24 mouse cellular contexts compared by ENCODE assay signal in genomic region chr12:96615850-96616249, GRCm38 (mm10).
A peak's percentile ranks its signal among the peaks of the same experiment; 100 is the strongest.
DNase-seq lines count a peak whose midpoint lies in the region; ATAC-seq and TF ChIP-seq lines count a peak whose summit lies in the region.
"Had no signal": no experiment of that assay in that cellular context is flagged by ENCODE, and none has a peak within 500 bp of the region (broad histone marks: within the 10 kb centered on the region; RNA-seq: fewer than 3 reads in every experiment).

No protein-coding gene starts in this region.

- WGBS in kidney, postnatal 0 days = 69% methylated on average over 4 of the region's 4 CpGs
- WGBS in hindbrain, embryonic 14.5 days = 89% methylated on average over 4 of the region's 4 CpGs

- H3K4me1 ChIP-seq in kidney, postnatal 0 days (replicated peaks; ENCODE audit: insufficient read depth, low read length) = no peaks in the 10 kb centered on the region
- H3K4me1 ChIP-seq in hindbrain, embryonic 14.5 days (replicated peaks; ENCODE audit: control insufficient read depth, insufficient read depth, low read length) = no peaks in the 10 kb centered on the region
- H3K4me1 ChIP-seq: embryonic facial prominence, embryonic 15.5 days; heart, embryonic 13.5 days; limb, embryonic 10.5 days; liver, embryonic 13.5 days; lung, embryonic 15.5 days; neural tube, embryonic 15.5 days had no signal

- no peak for ATAC-seq in kidney, postnatal 0 days (replicated peaks; ENCODE audit: low FRiP score, low read depth)
- peak; percentile 53 for ATAC-seq in activated CD4-positive, CD25-positive, alpha-beta regulatory T cell, adult 4 months
- peak; percentile 86 for ATAC-seq in megakaryocyte progenitor cell, adult 5-6 weeks (replicated peaks; ENCODE audit: poor library complexity)
- ATAC-seq in hindbrain, embryonic 14.5 days (ENCODE audit: low FRiP score) = no peak
- ATAC-seq: hindbrain, postnatal 0 days had no signal

- H3K4me2 ChIP-seq in kidney, postnatal 0 days (ENCODE audit: low read length) = no peak overlapping the region
- no peak overlapping the region for H3K4me2 ChIP-seq in hindbrain, embryonic 14.5 days (replicated peaks)
- H3K4me2 ChIP-seq: embryonic facial prominence, embryonic 15.5 days; heart, embryonic 13.5 days; liver, embryonic 13.5 days; lung, embryonic 15.5 days; neural tube, embryonic 15.5 days had no signal

- no peak for TF ChIP-seq CTCF in kidney, postnatal 0 days (IDR thresholded peaks at IDR 0.05; ENCODE audit: low read depth)
- no peak for TF ChIP-seq CTCF in left cerebral cortex, adult 2 months (IDR thresholded peaks at IDR 0.05)

- H3K36me3 ChIP-seq in kidney, postnatal 0 days (ENCODE audit: insufficient read depth, low read length) = no peaks in the 10 kb centered on the region
- no peaks in the 10 kb centered on the region for H3K36me3 ChIP-seq in hindbrain, embryonic 14.5 days (replicated peaks; ENCODE audit: control insufficient read depth, insufficient read depth)
- H3K36me3 ChIP-seq: embryonic facial prominence, embryonic 15.5 days; heart, embryonic 13.5 days; limb, embryonic 10.5 days; liver, embryonic 13.5 days; lung, embryonic 15.5 days; neural tube, embryonic 15.5 days had no signal

- no peaks in the 10 kb centered on the region for H3K9me3 ChIP-seq in kidney, postnatal 0 days (replicated peaks; ENCODE audit: low read length)
- no peaks in the 10 kb centered on the region for H3K9me3 ChIP-seq in hindbrain, embryonic 14.5 days (ENCODE audit: control insufficient read depth, low read length)
- H3K9me3 ChIP-seq: embryonic facial prominence, embryonic 15.5 days; heart, embryonic 13.5 days; limb, embryonic 10.5 days; liver, embryonic 13.5 days; lung, embryonic 15.5 days; neural tube, embryonic 15.5 days had no signal

- no peak overlapping the region for H3K27ac ChIP-seq in kidney, postnatal 0 days
- no peak overlapping the region for H3K27ac ChIP-seq in left cerebral cortex, adult 2 months
- no peak overlapping the region for H3K27ac ChIP-seq in hindbrain, embryonic 14.5 days
- H3K27ac ChIP-seq: embryonic facial prominence, embryonic 15.5 days; heart, embryonic 13.5 days; hindbrain, postnatal 0 days; limb, embryonic 10.5 days; liver, embryonic 13.5 days; lung, embryonic 15.5 days; macrophage; neural tube, embryonic 15.5 days; stomach, postnatal 0 days had no signal

- H3K27me3 ChIP-seq in kidney, postnatal 0 days (ENCODE audit: insufficient read depth, low read length) = no peaks in the 10 kb centered on the region
- H3K27me3 ChIP-seq in hindbrain, embryonic 14.5 days (ENCODE audit: control insufficient read depth, insufficient read depth, low read length) = no peaks in the 10 kb centered on the region
- H3K27me3 ChIP-seq: embryonic facial prominence, embryonic 15.5 days; heart, embryonic 13.5 days; liver, embryonic 13.5 days; lung, embryonic 15.5 days; neural tube, embryonic 15.5 days had no signal

- no peak overlapping the region for H3K4me3 ChIP-seq in kidney, postnatal 0 days (replicated peaks; ENCODE audit: low read depth, low read length)
- H3K4me3 ChIP-seq in left cerebral cortex, adult 2 months = no peak overlapping the region
- H3K4me3 ChIP-seq in hindbrain, embryonic 14.5 days (replicated peaks; ENCODE audit: low read length) = no peak overlapping the region
- H3K4me3 ChIP-seq: embryonic facial prominence, embryonic 15.5 days; heart, embryonic 13.5 days; limb, embryonic 10.5 days; liver, embryonic 13.5 days; lung, embryonic 15.5 days; neural tube, embryonic 15.5 days had no signal

- peak; percentile 2 for DNase-seq in kidney, postnatal 0 days (ENCODE audit: low spot score)
- DNase-seq in kidney, postnatal 10 days = no peak
- DNase-seq in A20 (ENCODE audit: low read depth, low spot score) = peak; percentile 16
- DNase-seq in left cerebral cortex, adult 2 months (ENCODE audit: extremely low spot score in 1 of 2, low spot score in 2 of 2) = no peak
- no peak for DNase-seq in hindbrain, embryonic 14.5 days (ENCODE audit: low spot score)
- no peak for DNase-seq in heart, postnatal 36 days
- DNase-seq: adrenal gland, postnatal 25 days; cerebellum, adult 18-20 months; cerebellum, postnatal 25 days; heart, adult 11 months; kidney, adult 11 months; layer of hippocampus, postnatal 36 days; liver, embryonic 13.5 days; midbrain, embryonic 14.5 days had no signal

- intact Hi-C loops in left cerebral cortex, adult 2 months (cut with DNase I) = no loop called here
- intact Hi-C loops in heart, postnatal 36 days (cut with DNase I) = no loop called here

- H3K9ac ChIP-seq in kidney, postnatal 0 days (ENCODE audit: low read depth, low read length) = no peak overlapping the region
- no peak overlapping the region for H3K9ac ChIP-seq in hindbrain, embryonic 14.5 days
- H3K9ac ChIP-seq: embryonic facial prominence, embryonic 15.5 days; heart, embryonic 13.5 days; liver, embryonic 13.5 days; lung, embryonic 15.5 days; neural tube, embryonic 15.5 days had no signal

Comparison
In these comparisons a context has a peak if more than half of its experiments do, and no peak if none do; other contexts are left out.
1. DNase-seq: peak in kidney, postnatal 0 days (single experiment) and A20 (single experiment); none in kidney, postnatal 10 days (single experiment), left cerebral cortex, adult 2 months (0 of 2), hindbrain, embryonic 14.5 days (single experiment) and heart, postnatal 36 days (0 of 2).
2. ATAC-seq: peak in activated CD4-positive, CD25-positive, alpha-beta regulatory T cell, adult 4 months (single experiment) and megakaryocyte progenitor cell, adult 5-6 weeks (single experiment); none in kidney, postnatal 0 days (single experiment) and hindbrain, embryonic 14.5 days (single experiment).